Mouse (Mus musculus): ENCODE results near the gene Ntsr1. TPM values are rescaled to one million over a fixed set of nuclear protein-coding genes. Genes with fewer than 3 reads are reported as not detected.
A peak's percentile ranks its signal among the peaks of the same experiment; 100 is the strongest.

Gene Ntsr1
- polyA plus RNA-seq, 1 experiment: not detected

DNA sequence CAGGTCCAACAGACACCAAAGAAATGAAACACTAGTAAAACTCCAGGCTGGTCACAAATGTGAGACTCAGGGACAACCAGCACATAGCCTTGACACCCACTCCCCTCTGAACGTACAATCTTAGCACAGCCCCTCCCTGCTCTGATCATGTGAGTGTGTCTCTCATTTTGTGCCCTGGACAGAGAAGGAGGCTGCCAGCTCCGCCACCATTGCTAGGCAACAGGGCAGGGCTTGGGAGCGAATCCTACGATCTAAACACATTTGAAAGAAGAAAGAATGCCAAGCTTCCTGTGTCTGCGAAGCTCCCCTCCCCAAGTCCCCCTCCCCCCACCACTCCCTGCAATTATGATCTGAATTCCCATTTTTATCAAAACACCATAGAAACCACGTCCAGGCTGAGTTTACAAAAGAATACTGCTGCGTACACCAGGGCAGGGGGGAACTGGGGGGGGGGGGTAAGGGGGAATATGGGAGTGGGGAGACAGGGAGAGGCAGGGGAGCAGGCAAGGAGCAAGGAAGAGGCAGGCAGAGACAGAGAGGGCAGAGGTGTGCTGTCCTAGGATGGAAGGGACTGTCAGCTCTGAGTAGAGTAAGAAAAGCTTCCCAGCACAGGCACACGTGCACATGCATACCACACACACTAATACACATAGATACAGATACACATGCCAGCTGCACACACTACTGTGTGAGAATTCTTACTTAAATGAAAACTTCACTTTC lies 47.8 kb downstream of the Ntsr1 start:
- no peak for DNase-seq
- Histone ChIP-seq H3K4me1 (ENCODE audit: control insufficient read depth, insufficient read depth, low read length) (no peaks in the 10 kb centered on the region), H3K4me3 (replicated peaks; ENCODE audit: extremely low read depth, low read depth, low read length) (no peak overlapping the region)
- TF ChIP-seq POLR2A (IDR thresholded peaks at IDR 0.05; ENCODE audit: borderline replicate concordance, extremely low read depth, low read depth, low read length) (no peak), CTCF (IDR thresholded peaks at IDR 0.05; ENCODE audit: insufficient read depth, low read length) (no peak)
- 21% methylated on average over 8 of the region's 8 CpGs for WGBS

DNA sequence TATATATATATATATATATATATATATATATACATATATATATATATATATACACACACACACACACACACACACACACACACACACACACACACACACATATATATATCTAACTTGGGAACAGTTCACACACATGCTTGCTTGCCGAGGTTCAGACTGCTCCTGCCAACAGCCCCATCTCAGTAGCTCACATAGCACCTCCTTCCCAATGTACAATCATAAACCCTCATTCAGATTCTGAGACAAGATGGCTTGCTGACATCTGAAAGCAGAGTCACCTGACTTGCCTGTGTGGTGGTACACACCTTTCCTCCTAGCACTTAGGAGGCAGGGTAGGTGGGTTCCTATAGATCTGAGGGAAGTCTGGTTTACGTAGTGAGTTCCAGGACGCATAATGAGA lies 52.6 kb downstream of the Ntsr1 start:
- Histone ChIP-seq H3K4me1 (ENCODE audit: control insufficient read depth, insufficient read depth, low read length) (no peaks in the 10 kb centered on the region), H3K4me3 (replicated peaks; ENCODE audit: extremely low read depth, low read depth, low read length) (no peak overlapping the region)
- 78% methylated on average over 3 of the region's 3 CpGs for WGBS
- no peak for TF ChIP-seq POLR2A (IDR thresholded peaks at IDR 0.05; ENCODE audit: borderline replicate concordance, extremely low read depth, low read depth, low read length)
- no peak for TF ChIP-seq CTCF (IDR thresholded peaks at IDR 0.05; ENCODE audit: insufficient read depth, low read length)
- no peak for DNase-seq

DNA sequence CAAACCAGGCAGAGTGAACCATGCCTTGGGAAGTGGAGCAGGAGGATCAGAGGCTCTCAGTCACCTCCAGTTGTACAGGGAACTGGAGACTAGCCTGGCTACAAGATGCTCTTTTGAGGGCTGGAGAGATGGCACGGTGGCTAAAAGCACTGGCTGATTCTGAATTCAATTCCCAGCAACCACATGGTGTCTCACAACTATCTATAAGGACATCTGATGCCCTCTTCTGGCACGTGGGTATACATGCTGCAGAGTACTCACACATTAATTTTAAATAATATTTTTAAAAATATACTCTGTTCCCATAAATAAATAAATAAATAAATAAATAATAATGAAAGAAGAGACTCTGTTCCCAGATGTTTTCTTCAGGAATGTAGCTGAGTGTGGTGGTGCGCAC lies 55.4 kb downstream of the Ntsr1 start:
- no peak for TF ChIP-seq CTCF (IDR thresholded peaks at IDR 0.05; ENCODE audit: insufficient read depth, low read length)
- TF ChIP-seq POLR2A (IDR thresholded peaks at IDR 0.05; ENCODE audit: borderline replicate concordance, extremely low read depth, low read depth, low read length): no peak
- WGBS: 50% methylated on average over 3 of the region's 3 CpGs
- Histone ChIP-seq H3K4me1 (ENCODE audit: control insufficient read depth, insufficient read depth, low read length) (no peaks in the 10 kb centered on the region), H3K4me3 (replicated peaks; ENCODE audit: extremely low read depth, low read depth, low read length) (no peak overlapping the region)
- DNase-seq: no peak

DNA sequence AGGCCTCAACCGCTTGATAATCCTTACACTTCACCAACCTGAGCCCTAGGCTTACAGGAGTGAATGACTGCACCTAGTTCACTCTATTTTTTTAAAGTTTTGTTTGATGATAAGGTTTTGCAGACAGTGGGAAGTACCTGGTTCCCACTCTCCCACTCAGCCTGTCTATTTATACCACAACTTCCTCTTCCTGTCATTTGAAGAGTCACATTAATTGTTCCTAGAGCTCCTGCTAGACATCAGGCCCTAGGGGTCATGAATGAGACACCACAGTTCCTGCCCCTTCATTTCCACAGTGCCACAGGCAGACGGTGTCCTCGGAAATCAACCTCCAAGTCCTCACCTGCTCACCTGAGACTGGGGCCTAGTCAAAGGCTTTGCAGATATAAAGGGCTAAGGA lies 56.7 kb downstream of the Ntsr1 start:
- DNase-seq: no peak
- H3K4me3 ChIP-seq (replicated peaks; ENCODE audit: extremely low read depth, low read depth, low read length): no peak overlapping the region
- no peaks in the 10 kb centered on the region for H3K4me1 ChIP-seq (ENCODE audit: control insufficient read depth, insufficient read depth, low read length)
- no peak for TF ChIP-seq CTCF (IDR thresholded peaks at IDR 0.05; ENCODE audit: insufficient read depth, low read length)
- TF ChIP-seq POLR2A (IDR thresholded peaks at IDR 0.05; ENCODE audit: borderline replicate concordance, extremely low read depth, low read depth, low read length): no peak
- WGBS: 41% methylated on average over 3 of the region's 3 CpGs

DNA sequence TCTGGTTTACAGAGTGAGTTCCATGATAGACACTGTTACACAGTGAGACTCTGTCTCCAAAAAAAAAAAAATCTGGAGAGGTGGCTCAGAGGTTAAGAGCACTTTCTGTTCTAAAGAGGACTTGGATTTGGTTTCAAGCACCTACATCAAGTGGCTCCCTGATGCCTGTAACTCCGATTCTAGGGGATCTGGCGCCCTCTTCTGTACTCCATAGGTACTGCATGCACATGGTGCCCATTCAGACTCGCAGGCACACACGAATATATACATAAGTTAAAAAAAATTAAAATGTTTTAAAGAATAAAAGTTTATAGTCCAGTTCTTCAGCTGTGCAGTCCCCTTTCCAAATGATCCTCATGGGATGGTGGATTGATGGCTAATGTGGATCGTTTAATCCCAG lies 60.5 kb downstream of the Ntsr1 start:
- Histone ChIP-seq H3K4me3 (replicated peaks; ENCODE audit: extremely low read depth, low read depth, low read length) (no peak overlapping the region), H3K4me1 (ENCODE audit: control insufficient read depth, insufficient read depth, low read length) (no peaks in the 10 kb centered on the region)
- no peak for DNase-seq
- 51% methylated on average over 5 of the region's 5 CpGs for WGBS
- peak; percentile 41 for TF ChIP-seq CTCF (IDR thresholded peaks at IDR 0.05; ENCODE audit: insufficient read depth, low read length)
- TF ChIP-seq POLR2A (IDR thresholded peaks at IDR 0.05; ENCODE audit: borderline replicate concordance, extremely low read depth, low read depth, low read length): no peak

DNA sequence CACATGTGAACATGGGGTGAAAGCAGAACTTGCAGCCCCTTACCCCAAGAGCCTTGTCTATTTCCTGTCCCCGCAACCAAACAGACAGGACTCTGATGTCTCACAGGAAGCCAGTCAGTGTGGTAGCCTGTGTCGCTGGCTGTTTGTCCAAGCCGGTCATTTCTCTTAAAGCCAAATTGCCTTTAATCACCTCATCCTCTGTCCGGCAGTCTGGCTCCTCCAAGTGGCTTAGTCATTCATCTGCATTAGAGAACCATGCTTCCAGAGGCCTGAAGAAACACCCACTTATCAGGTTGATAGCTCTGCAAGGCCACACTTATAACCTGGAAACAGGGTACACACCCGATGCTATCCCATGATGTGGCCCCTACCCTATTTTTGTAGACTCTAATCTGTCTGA lies 62.4 kb downstream of the Ntsr1 start:
- H3K4me1 ChIP-seq (ENCODE audit: control insufficient read depth, insufficient read depth, low read length): no peaks in the 10 kb centered on the region
- 40% methylated on average over 5 of the region's 5 CpGs for WGBS
- no peak for DNase-seq
- TF ChIP-seq POLR2A (IDR thresholded peaks at IDR 0.05; ENCODE audit: borderline replicate concordance, extremely low read depth, low read depth, low read length): no peak
- TF ChIP-seq CTCF (IDR thresholded peaks at IDR 0.05; ENCODE audit: insufficient read depth, low read length): no peak
- H3K4me3 ChIP-seq (replicated peaks; ENCODE audit: extremely low read depth, low read depth, low read length): no peak overlapping the region

DNA sequence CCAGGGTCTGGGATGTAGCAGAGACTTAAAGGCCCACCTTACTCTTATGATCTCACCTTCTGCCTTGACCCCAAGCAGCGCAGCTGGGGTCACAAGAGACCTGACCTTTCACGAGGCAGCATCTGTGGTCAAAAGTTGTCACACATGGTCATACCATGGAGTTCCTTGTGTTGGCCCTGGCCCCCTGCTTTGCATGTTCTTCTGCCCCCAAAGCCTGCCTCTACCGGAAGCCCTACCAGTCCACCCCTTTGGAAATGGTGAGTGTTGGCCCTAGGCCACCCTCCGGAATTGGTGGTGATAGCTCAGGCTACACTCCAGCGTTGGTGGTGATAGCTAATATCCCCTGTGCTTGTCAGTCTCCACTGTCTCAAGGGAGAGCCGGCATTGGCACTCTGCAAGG lies 63.5 kb downstream of the Ntsr1 start:
- H3K4me1 ChIP-seq (ENCODE audit: control insufficient read depth, insufficient read depth, low read length): no peaks in the 10 kb centered on the region
- no peak overlapping the region for H3K4me3 ChIP-seq (replicated peaks; ENCODE audit: extremely low read depth, low read depth, low read length)
- TF ChIP-seq POLR2A (IDR thresholded peaks at IDR 0.05; ENCODE audit: borderline replicate concordance, extremely low read depth, low read depth, low read length) (no peak), CTCF (IDR thresholded peaks at IDR 0.05; ENCODE audit: insufficient read depth, low read length) (no peak)
- DNase-seq: no peak
- WGBS: 60% methylated on average over 6 of the region's 6 CpGs

DNA sequence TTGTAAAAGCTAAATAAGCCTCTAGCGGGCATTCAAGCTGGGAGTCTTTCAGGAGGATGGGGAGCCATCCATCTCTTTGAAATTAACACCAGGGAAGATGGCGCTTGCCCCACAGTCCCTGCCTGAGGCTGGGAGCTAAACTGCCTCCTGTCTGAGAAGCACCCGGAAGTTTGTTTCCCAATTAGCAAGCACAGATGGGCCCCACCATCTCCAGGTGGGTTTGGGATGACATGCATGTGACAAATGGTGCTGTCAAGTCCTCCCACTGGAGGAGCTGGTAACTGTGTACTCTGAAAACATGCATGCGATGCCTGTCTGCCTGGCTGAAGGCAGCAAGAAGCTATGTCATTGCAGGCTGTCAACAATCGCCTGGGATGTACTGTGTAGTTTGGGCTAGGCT lies 64.1 kb downstream of the Ntsr1 start:
- TF ChIP-seq CTCF (IDR thresholded peaks at IDR 0.05; ENCODE audit: insufficient read depth, low read length): no peak
- TF ChIP-seq POLR2A (IDR thresholded peaks at IDR 0.05; ENCODE audit: borderline replicate concordance, extremely low read depth, low read depth, low read length): no peak
- 42% methylated on average over 5 of the region's 5 CpGs for WGBS
- H3K4me1 ChIP-seq (ENCODE audit: control insufficient read depth, insufficient read depth, low read length): no peaks in the 10 kb centered on the region
- no peak overlapping the region for H3K4me3 ChIP-seq (replicated peaks; ENCODE audit: extremely low read depth, low read depth, low read length)
- no peak for DNase-seq

DNA sequence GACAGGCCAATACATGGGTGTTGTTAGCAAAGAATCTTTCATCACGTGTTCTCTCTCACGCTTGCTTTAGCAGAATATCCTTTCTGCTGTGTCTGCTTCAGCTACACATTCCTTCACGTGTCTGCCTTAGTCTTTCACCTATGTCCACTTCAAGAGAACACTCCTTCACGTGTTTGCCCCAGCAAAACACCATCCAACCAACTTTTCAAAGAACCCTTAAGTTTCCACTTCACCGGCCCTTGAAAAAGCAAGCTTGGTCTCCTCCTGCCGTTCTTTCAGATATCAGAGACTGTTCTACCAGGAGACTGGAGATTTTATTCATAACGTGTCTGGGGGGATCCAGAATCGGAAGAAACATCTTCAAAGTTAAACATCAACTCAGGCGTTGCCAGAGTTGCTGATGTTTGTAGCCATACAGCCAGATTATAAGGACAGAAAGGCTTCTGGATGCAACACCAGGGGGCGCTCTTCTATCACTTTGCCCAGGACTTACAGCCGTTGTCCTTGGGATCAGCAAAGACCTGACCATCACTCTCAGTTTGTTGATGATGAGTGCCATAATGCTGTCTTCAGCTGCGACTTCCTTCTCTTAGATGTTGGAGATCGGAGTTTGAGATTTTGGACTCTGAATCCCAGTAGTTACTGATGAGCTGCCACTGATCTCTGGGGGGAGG lies 66.6 kb downstream of the Ntsr1 start:
- peak; percentile 70 for TF ChIP-seq CTCF (IDR thresholded peaks at IDR 0.05; ENCODE audit: insufficient read depth, low read length)
- TF ChIP-seq POLR2A (IDR thresholded peaks at IDR 0.05; ENCODE audit: borderline replicate concordance, extremely low read depth, low read depth, low read length): no peak
- peak; percentile 49 for DNase-seq
- Histone ChIP-seq H3K4me3 (replicated peaks; ENCODE audit: extremely low read depth, low read depth, low read length) (no peak overlapping the region), H3K4me1 (ENCODE audit: control insufficient read depth, insufficient read depth, low read length) (no peaks in the 10 kb centered on the region)
- 22% methylated on average over 13 of the region's 13 CpGs for WGBS
